Mouse (Mus musculus): ENCODE data around the gene Trim45.

Trim45 gene

GRCm38 (mm10) chr3:100921825-100922505 is at the start of gene Trim45:
Gene Trim45 (plus strand): TSS chr3:100922202.
- peak; percentile 98 for DNase-seq (ENCODE audit: low read depth, low spot score)

GRCm38 (mm10) chr3:100877057-100877456 is 44.9 kb upstream of the Trim45 start:
- DNase-seq (ENCODE audit: low read depth, low spot score): no peak

GRCm38 (mm10) chr3:100881403-100881802 is 40.6 kb upstream of the Trim45 start:
- no peak for DNase-seq (ENCODE audit: low read depth, low spot score)

- DNase-seq (ENCODE audit: low read depth, low spot score): no peak
Measured at GRCm38 (mm10) chr3:100881843-100882634, 40.0 kb upstream of the Trim45 start.

GRCm38 (mm10) chr3:100889234-100889633 is 32.8 kb upstream of the Trim45 start:
- no peak for DNase-seq (ENCODE audit: low read depth, low spot score)

- DNase-seq (ENCODE audit: low read depth, low spot score): no peak
Measured at GRCm38 (mm10) chr3:100890406-100890805, 31.6 kb upstream of the Trim45 start.

GRCm38 (mm10) chr3:100892383-100893335 is 29.3 kb upstream of the Trim45 start:
- DNase-seq (ENCODE audit: low read depth, low spot score): no peak

GRCm38 (mm10) chr3:100895500-100895899 is 26.5 kb upstream of the Trim45 start:
- DNase-seq (ENCODE audit: low read depth, low spot score): no peak

- no peak for DNase-seq (ENCODE audit: low read depth, low spot score)
Measured at GRCm38 (mm10) chr3:100906128-100906527, 15.9 kb upstream of the Trim45 start.

GRCm38 (mm10) chr3:100906916-100907315 is 15.1 kb upstream of the Trim45 start:
- no peak for DNase-seq (ENCODE audit: low read depth, low spot score)

- DNase-seq (ENCODE audit: low read depth, low spot score): no peak
Measured at GRCm38 (mm10) chr3:100908594-100908993, 13.4 kb upstream of the Trim45 start.

GRCm38 (mm10) chr3:100910621-100911020 is 11.4 kb upstream of the Trim45 start:
- no peak for DNase-seq (ENCODE audit: low read depth, low spot score)

- no peak for DNase-seq (ENCODE audit: low read depth, low spot score)
Measured at GRCm38 (mm10) chr3:100911026-100911425, 11.0 kb upstream of the Trim45 start.

GRCm38 (mm10) chr3:100911498-100912213 is 10.3 kb upstream of the Trim45 start:
- DNase-seq (ENCODE audit: low read depth, low spot score): no peak

- peak; percentile 37 for DNase-seq (ENCODE audit: low read depth, low spot score)
Measured at GRCm38 (mm10) chr3:100916844-100917243, 5.2 kb upstream of the Trim45 start.

GRCm38 (mm10) chr3:100920611-100921140 is 1.3 kb upstream of the Trim45 start:
- DNase-seq (ENCODE audit: low read depth, low spot score): no peak

- no peak for DNase-seq (ENCODE audit: low read depth, low spot score)
Measured at GRCm38 (mm10) chr3:100922506-100923375, 739 bp downstream of the Trim45 start.

- DNase-seq (ENCODE audit: low read depth, low spot score): no peak
Measured at GRCm38 (mm10) chr3:100924065-100924732, 2.2 kb downstream of the Trim45 start.

- DNase-seq (ENCODE audit: low read depth, low spot score): no peak
Measured at GRCm38 (mm10) chr3:100925176-100925575, 3.2 kb downstream of the Trim45 start.
